Mouse (Mus musculus) CD4-positive, CD25-positive, alpha-beta regulatory T cell (primary cell): ENCODE results near the gene Txnrd1. TPM values are rescaled to one million over a fixed set of nuclear protein-coding genes. Genes with fewer than 3 reads are reported as not detected.

ENCODE experiments used
- polyA plus RNA-seq: library from polyadenylated mRNA; unstranded; fragments of 100-300 nt; shearing (Covaris generic); gene quantifications from one replicate; pipeline ENCODE4 v1.2.1, GENCODE M21; 2017

Txnrd1 gene
- 67.6 TPM for polyA plus RNA-seq

DNA sequence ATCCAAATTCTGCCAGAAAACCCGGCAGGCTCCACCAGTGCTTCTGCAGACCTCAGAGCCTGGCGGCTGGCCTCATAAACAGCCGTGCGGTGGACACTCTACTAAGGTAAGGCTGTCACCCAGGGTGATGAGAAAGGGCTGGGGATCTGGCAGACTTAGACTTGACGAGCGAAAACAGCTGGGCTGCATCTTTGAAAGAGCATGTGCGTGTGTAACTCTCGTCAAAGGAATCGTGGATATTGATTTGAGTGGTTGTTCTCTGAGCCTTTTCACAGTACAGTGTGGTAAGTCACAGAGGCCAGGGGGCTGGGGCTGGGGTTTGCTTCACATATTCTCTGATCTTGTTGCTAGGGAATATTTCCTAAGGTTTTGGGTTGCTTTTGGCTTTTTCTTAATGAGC is at the start of gene Txnrd1:
Gene Txnrd1, plus strand, starts transcription at position 26 of the 400 bp plus-strand sequence.

DNA sequence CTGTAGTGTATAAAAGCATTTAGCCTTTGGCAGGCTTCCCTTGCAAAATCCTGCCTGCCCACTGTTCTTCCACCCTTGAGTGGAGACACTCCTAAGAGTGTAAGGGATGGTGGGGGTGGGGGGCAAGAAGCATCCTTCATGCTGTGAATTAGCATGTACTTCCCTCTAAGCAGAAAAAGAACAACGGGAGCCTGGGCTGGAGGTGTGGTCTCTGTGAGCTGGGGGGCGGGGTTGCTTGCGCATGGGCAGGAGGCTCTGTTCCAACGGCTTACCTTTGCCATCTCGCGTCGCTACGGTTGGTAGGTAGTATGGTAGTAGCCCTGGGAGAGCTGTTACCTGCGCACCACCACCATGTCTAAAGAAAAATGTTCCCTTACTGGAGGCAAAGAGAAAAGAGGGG is 32.6 kb downstream of the Txnrd1 start, which contains the start of gene Eid3:
Gene Eid3, plus strand, starts transcription at position 271 of the 400 bp plus-strand sequence.

Other genes starting within 250 kb of the Txnrd1 start
- gene 1190007I07Rik, start 210.7 kb upstream of the Txnrd1 start, polyA plus RNA-seq: 45.6 TPM
- 54.2 TPM for gene Tdg, start 204.1 kb upstream of the Txnrd1 start, polyA plus RNA-seq
- gene Glt8d2, start 143.3 kb upstream of the Txnrd1 start, polyA plus RNA-seq: 1.4 TPM
- 34.9 TPM for gene Hcfc2, start 137.8 kb upstream of the Txnrd1 start, polyA plus RNA-seq
- gene Nfyb, start 69.8 kb upstream of the Txnrd1 start, polyA plus RNA-seq: 84.2 TPM
- 0.23 TPM for gene Eid3, start 32.7 kb downstream of the Txnrd1 start, polyA plus RNA-seq
- gene Chst11, start 151.5 kb downstream of the Txnrd1 start, polyA plus RNA-seq: 0.25 TPM